Mouse (Mus musculus) CH12F3 (cell line): ENCODE measurements at regions not wholly inside any gene's neighbourhood (a gene's known extent, or its start where the extent isn't known, plus 50 kb on each side); places are given as distances from the start of the nearest gene placed in this dataset.

Experiments used
- in situ Hi-C: fragments of 300-500 bp; cut with MboI; formaldehyde crosslinking; loops from 2 replicates; pipeline ENCODE4 v1.14.3; 2020; ENCODE audit warnings: low sequenced_read_pairs

- in situ Hi-C loops, result no loop called here
Measured at GRCm38 (mm10) chr4:89454926-89455325, 144.1 kb upstream of the Cdkn2b start.

GRCm38 (mm10) chr4:89453051-89453450 is 142.2 kb upstream of the Cdkn2b start:
- in situ Hi-C loops, result no loop called here

- in situ Hi-C loops, result no loop called here
Measured at GRCm38 (mm10) chr4:89451741-89452140, 140.9 kb upstream of the Cdkn2b start.

GRCm38 (mm10) chr4:89446765-89447487 is 136.1 kb upstream of the Cdkn2b start:
- in situ Hi-C loops, result no loop called here

GRCm38 (mm10) chr4:89446156-89446716 is 135.4 kb upstream of the Cdkn2b start:
- in situ Hi-C loops, result no loop called here

GRCm38 (mm10) chr4:89445214-89446155 is 134.6 kb upstream of the Cdkn2b start:
- in situ Hi-C loops, result no loop called here

GRCm38 (mm10) chr4:89442526-89442925 is 131.7 kb upstream of the Cdkn2b start:
- in situ Hi-C loops, result no loop called here

- in situ Hi-C loops, result no loop called here
Measured at GRCm38 (mm10) chr4:89440821-89441220, 130.0 kb upstream of the Cdkn2b start.

- in situ Hi-C loops, result no loop called here
Measured at GRCm38 (mm10) chr4:89440326-89440725, 129.5 kb upstream of the Cdkn2b start.

- in situ Hi-C loops, result no loop called here
Measured at GRCm38 (mm10) chr4:89438665-89439064, 127.8 kb upstream of the Cdkn2b start.

- in situ Hi-C loops, result no loop called here
Measured at GRCm38 (mm10) chr4:89436764-89437163, 125.9 kb upstream of the Cdkn2b start.

GRCm38 (mm10) chr4:89434152-89434551 is 123.3 kb upstream of the Cdkn2b start:
- in situ Hi-C loops, result no loop called here

- in situ Hi-C loops, result no loop called here
Measured at GRCm38 (mm10) chr4:89433528-89433927, 122.7 kb upstream of the Cdkn2b start.

- in situ Hi-C loops, result no loop called here
Measured at GRCm38 (mm10) chr4:89431520-89431919, 120.7 kb upstream of the Cdkn2b start.

GRCm38 (mm10) chr4:89428465-89428864 is 117.6 kb upstream of the Cdkn2b start:
- in situ Hi-C loops, result no loop called here

GRCm38 (mm10) chr4:89427345-89428293 is 116.8 kb upstream of the Cdkn2b start:
- in situ Hi-C loops, result no loop called here

- in situ Hi-C loops, result no loop called here
Measured at GRCm38 (mm10) chr4:89425916-89426315, 115.1 kb upstream of the Cdkn2b start.

- in situ Hi-C loops, result no loop called here
Measured at GRCm38 (mm10) chr4:89421694-89422354, 111.0 kb upstream of the Cdkn2b start.

GRCm38 (mm10) chr4:89420868-89421267 is 110.0 kb upstream of the Cdkn2b start:
- in situ Hi-C loops, result no loop called here

- in situ Hi-C loops, result no loop called here
Measured at GRCm38 (mm10) chr4:89419507-89419906, 108.7 kb upstream of the Cdkn2b start.
